Mouse (Mus musculus): Measurements from ENCODE around the gene Klc4. TPM values are rescaled to one million over a fixed set of nuclear protein-coding genes. Genes with fewer than 3 reads are reported as not detected.

Gene Klc4
- total RNA-seq, 1 experiment, result 17.8 TPM

GRCm38 (mm10) chr17:46597956-46598355 lies 47.9 kb downstream of the Klc4 start:
- in situ Hi-C loops (cut with MboI; ENCODE audit: low sequenced_read_pairs in 2 of 2, unreplicated experiment in 2 of 2), result no loop called here
- H3K9me3 ChIP-seq (ENCODE audit: control insufficient read depth, insufficient read depth, low read depth, low read length), result no peaks in the 10 kb centered on the region
- peaks cover 1 to 30% of the 10 kb centered on the region in 2 experiments for H3K4me1 ChIP-seq (ENCODE audit: control insufficient read depth in 2 of 2, insufficient read depth in 2 of 2, low read length in 2 of 2, poor library complexity in 1 of 2)
- H3K4me3 ChIP-seq (ENCODE audit: insufficient read depth in 1 of 2, low read depth in 1 of 2, low read length in 2 of 2, poor library complexity in 1 of 2, severe bottlenecking in 1 of 2), result no peak overlapping the region
- H3K27ac ChIP-seq (ENCODE audit: insufficient read depth, low read depth, low read length, poor library complexity, severe bottlenecking), result no peak overlapping the region
- H3K9ac ChIP-seq (ENCODE audit: insufficient read depth, low read depth, low read length, poor library complexity, severe bottlenecking), result no peak overlapping the region
- TF ChIP-seq ZNF384 (IDR thresholded peaks at IDR 0.05; ENCODE audit: low read depth, low read length) (no peak), ZC3H11A (IDR thresholded peaks at IDR 0.05; ENCODE audit: borderline replicate concordance, low read depth, low read length) (no peak), HCFC1 (IDR thresholded peaks at IDR 0.05; ENCODE audit: borderline replicate concordance, insufficient read depth, low read length) (no peak), MAFK (IDR thresholded peaks at IDR 0.05; ENCODE audit: insufficient read depth, low read depth, low read length) (no peak), CHD2 (IDR thresholded peaks at IDR 0.05; ENCODE audit: low read depth, low read length) (no peak)
- H3K36me3 ChIP-seq (ENCODE audit: control insufficient read depth, insufficient read depth, low read length, poor library complexity, severe bottlenecking), result no peaks in the 10 kb centered on the region; the same call in 1 of the 2 replicates
- DNase-seq (ENCODE audit: low read depth, low spot score), result no peak

DNA sequence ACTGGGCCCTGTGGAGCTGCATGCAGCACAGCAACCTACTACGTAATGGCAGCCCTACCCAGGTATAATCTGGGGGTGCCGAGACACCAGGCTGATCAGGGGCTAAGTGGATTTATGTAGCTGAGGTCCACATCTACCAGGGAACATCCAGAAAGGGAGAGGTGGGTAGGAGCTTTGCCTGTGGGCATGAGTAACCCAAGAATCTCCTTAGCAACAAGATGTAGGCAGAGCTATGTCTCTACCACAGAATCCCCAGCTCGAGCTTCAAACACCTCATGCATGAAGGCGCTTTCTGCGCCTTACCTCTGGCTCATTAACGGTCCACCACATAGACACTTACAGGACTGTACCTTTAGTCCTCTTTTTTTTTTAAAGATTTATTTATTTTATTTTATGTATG lies 50.5 kb downstream of the Klc4 start:
- Histone ChIP-seq H3K4me3 (ENCODE audit: insufficient read depth in 1 of 2, low read depth in 1 of 2, low read length in 2 of 2, poor library complexity in 1 of 2, severe bottlenecking in 1 of 2) (no peak overlapping the region), H3K9ac (ENCODE audit: insufficient read depth, low read depth, low read length, poor library complexity, severe bottlenecking) (no peak overlapping the region), H3K36me3 (ENCODE audit: control insufficient read depth, insufficient read depth, low read length, poor library complexity, severe bottlenecking) (no peaks in the 10 kb centered on the region; the same call in 1 of the 2 replicates), H3K9me3 (ENCODE audit: control insufficient read depth, insufficient read depth, low read depth, low read length) (no peaks in the 10 kb centered on the region), H3K27ac (ENCODE audit: insufficient read depth, low read depth, low read length, poor library complexity, severe bottlenecking) (no peak overlapping the region), H3K4me1 (ENCODE audit: control insufficient read depth in 2 of 2, insufficient read depth in 2 of 2, low read length in 2 of 2, poor library complexity in 1 of 2) (peaks cover 1 to 29% of the 10 kb centered on the region in 2 experiments)
- TF ChIP-seq HCFC1 (IDR thresholded peaks at IDR 0.05; ENCODE audit: borderline replicate concordance, insufficient read depth, low read length), result no peak
- no peak for TF ChIP-seq MAFK (IDR thresholded peaks at IDR 0.05; ENCODE audit: insufficient read depth, low read depth, low read length)
- TF ChIP-seq ZNF384 (IDR thresholded peaks at IDR 0.05; ENCODE audit: low read depth, low read length), result no peak
- TF ChIP-seq CHD2 (IDR thresholded peaks at IDR 0.05; ENCODE audit: low read depth, low read length), result no peak
- TF ChIP-seq ZC3H11A (IDR thresholded peaks at IDR 0.05; ENCODE audit: borderline replicate concordance, low read depth, low read length), result no peak
- in situ Hi-C loops (cut with MboI; ENCODE audit: low sequenced_read_pairs in 2 of 2, unreplicated experiment in 2 of 2), result no loop called here
- no peak for DNase-seq (ENCODE audit: low read depth, low spot score)

- DNase-seq (ENCODE audit: low read depth, low spot score), result no peak
- Histone ChIP-seq H3K4me1 (ENCODE audit: control insufficient read depth in 2 of 2, insufficient read depth in 2 of 2, low read length in 2 of 2, poor library complexity in 1 of 2) (peaks cover 1 to 29% of the 10 kb centered on the region in 2 experiments), H3K27ac (ENCODE audit: insufficient read depth, low read depth, low read length, poor library complexity, severe bottlenecking) (peak overlapping the region; percentile 36; the same call in 1 of the 2 replicates), H3K4me3 (ENCODE audit: insufficient read depth in 1 of 2, low read depth in 1 of 2, low read length in 2 of 2, poor library complexity in 1 of 2, severe bottlenecking in 1 of 2) (no peak overlapping the region), H3K36me3 (ENCODE audit: control insufficient read depth, insufficient read depth, low read length, poor library complexity, severe bottlenecking) (peaks cover 5% of the 10 kb centered on the region; the same call in 1 of the 2 replicates), H3K9ac (ENCODE audit: insufficient read depth, low read depth, low read length, poor library complexity, severe bottlenecking) (no peak overlapping the region), H3K9me3 (ENCODE audit: control insufficient read depth, insufficient read depth, low read depth, low read length) (no peaks in the 10 kb centered on the region)
- TF ChIP-seq ZC3H11A (IDR thresholded peaks at IDR 0.05; ENCODE audit: borderline replicate concordance, low read depth, low read length), result no peak
- no peak for TF ChIP-seq CHD2 (IDR thresholded peaks at IDR 0.05; ENCODE audit: low read depth, low read length)
- TF ChIP-seq ZNF384 (IDR thresholded peaks at IDR 0.05; ENCODE audit: low read depth, low read length), result no peak
- no peak for TF ChIP-seq MAFK (IDR thresholded peaks at IDR 0.05; ENCODE audit: insufficient read depth, low read depth, low read length)
- no peak for TF ChIP-seq HCFC1 (IDR thresholded peaks at IDR 0.05; ENCODE audit: borderline replicate concordance, insufficient read depth, low read length)
- in situ Hi-C loops (cut with MboI; ENCODE audit: low sequenced_read_pairs in 2 of 2, unreplicated experiment in 2 of 2), result no loop called here
Observed at GRCm38 (mm10) chr17:46594606-46595005, 51.2 kb downstream of the Klc4 start.

- Histone ChIP-seq H3K4me3 (ENCODE audit: insufficient read depth in 1 of 2, low read depth in 1 of 2, low read length in 2 of 2, poor library complexity in 1 of 2, severe bottlenecking in 1 of 2) (no peak overlapping the region), H3K27ac (ENCODE audit: insufficient read depth, low read depth, low read length, poor library complexity, severe bottlenecking) (no peak overlapping the region), H3K9ac (ENCODE audit: insufficient read depth, low read depth, low read length, poor library complexity, severe bottlenecking) (no peak overlapping the region), H3K36me3 (ENCODE audit: control insufficient read depth, insufficient read depth, low read length, poor library complexity, severe bottlenecking) (peaks cover 9% of the 10 kb centered on the region; the same call in 1 of the 2 replicates), H3K9me3 (ENCODE audit: control insufficient read depth, insufficient read depth, low read depth, low read length) (no peaks in the 10 kb centered on the region), H3K4me1 (ENCODE audit: control insufficient read depth in 2 of 2, insufficient read depth in 2 of 2, low read length in 2 of 2, poor library complexity in 1 of 2) (peaks cover 1 to 29% of the 10 kb centered on the region in 2 experiments)
- in situ Hi-C loops (cut with MboI; ENCODE audit: low sequenced_read_pairs in 2 of 2, unreplicated experiment in 2 of 2), result no loop called here
- DNase-seq (ENCODE audit: low read depth, low spot score), result no peak
- TF ChIP-seq ZNF384 (IDR thresholded peaks at IDR 0.05; ENCODE audit: low read depth, low read length) (no peak), ZC3H11A (IDR thresholded peaks at IDR 0.05; ENCODE audit: borderline replicate concordance, low read depth, low read length) (no peak), HCFC1 (IDR thresholded peaks at IDR 0.05; ENCODE audit: borderline replicate concordance, insufficient read depth, low read length) (no peak), MAFK (IDR thresholded peaks at IDR 0.05; ENCODE audit: insufficient read depth, low read depth, low read length) (no peak), CHD2 (IDR thresholded peaks at IDR 0.05; ENCODE audit: low read depth, low read length) (no peak)
Observed at GRCm38 (mm10) chr17:46593124-46593523, 52.7 kb downstream of the Klc4 start.

Measured in ES-E14 (cell line).